Mouse (Mus musculus) midbrain, embryonic 15.5 days (tissue): ENCODE measurements around the gene 1110017D15Rik. TPM values are rescaled to one million over a fixed set of nuclear protein-coding genes. Genes with fewer than 3 reads are reported as not detected.
"Not testable (repeated sequence)": the region's sequence is repeated elsewhere in the genome, so short reads cannot be mapped to it uniquely, and the experiment has no call there.

Experiments
- ATAC-seq: fragments of 200-750 bp; cut with Nextera tagmentation; replicated peaks from 2 replicates; pipeline ENCODE4 v1.8.0; 2017; ENCODE audit warnings: moderate TSS enrichment
- H3K27ac ChIP-seq: fragments of 300-500 bp; sonication (generic); 2 replicates; pipeline ENCODE4 v1.5.1; 2015; ENCODE audit warnings: mild to moderate bottlenecking, inconsistent platforms
- H3K27me3 ChIP-seq: fragments of 300-500 bp; sonication (generic); replicated peaks from 2 replicates; pipeline ENCODE4 v1.6.1; 2015; ENCODE audit warnings: inconsistent platforms
- H3K36me3 ChIP-seq: fragments of 300-500 bp; sonication (generic); replicated peaks from 2 replicates; pipeline ENCODE4 v1.6.1; 2015; ENCODE audit warnings: inconsistent platforms
- H3K4me1 ChIP-seq: fragments of 300-500 bp; sonication (generic); 2 replicates; pipeline ENCODE4 v1.6.1; 2015; ENCODE audit warnings: inconsistent platforms
- H3K4me2 ChIP-seq: fragments of 300-500 bp; sonication (generic); 2 replicates; pipeline ENCODE4 v1.6.1; 2015; ENCODE audit warnings: inconsistent platforms, mild to moderate bottlenecking, moderate library complexity
- H3K4me3 ChIP-seq: fragments of 300-500 bp; sonication (generic); 2 replicates; pipeline ENCODE4 v1.5.1; 2015; ENCODE audit warnings: mild to moderate bottlenecking, inconsistent platforms
- H3K9ac ChIP-seq: fragments of 300-500 bp; sonication (generic); 2 replicates; pipeline ENCODE4 v1.6.1; 2015; ENCODE audit warnings: mild to moderate bottlenecking, inconsistent platforms
- H3K9me3 ChIP-seq: fragments of 300-500 bp; sonication (generic); 2 replicates; pipeline ENCODE4 v1.6.1; 2016; ENCODE audit warnings: inconsistent platforms
- WGBS: fragments of 180-500 bp; shearing (Covaris S2); methylation state at CpG from one replicate; pipeline ENCODE4 v1.1.7; 2015; ENCODE audit warnings: mixed read lengths; 5-methylcytosine and 5-hydroxymethylcytosine counted together
- polyA plus RNA-seq: library from polyadenylated mRNA; unstranded; fragments of >200 nt; fragmentation: Nextera tagmentation; extraction: Ambion mirVana; gene quantifications from 2 replicates; pipeline ENCODE4 v1.2.1, GENCODE M21; 2015

1110017D15Rik gene
- polyA plus RNA-seq, 1 experiment from 2014 or later, result 15.5 TPM

DNA sequence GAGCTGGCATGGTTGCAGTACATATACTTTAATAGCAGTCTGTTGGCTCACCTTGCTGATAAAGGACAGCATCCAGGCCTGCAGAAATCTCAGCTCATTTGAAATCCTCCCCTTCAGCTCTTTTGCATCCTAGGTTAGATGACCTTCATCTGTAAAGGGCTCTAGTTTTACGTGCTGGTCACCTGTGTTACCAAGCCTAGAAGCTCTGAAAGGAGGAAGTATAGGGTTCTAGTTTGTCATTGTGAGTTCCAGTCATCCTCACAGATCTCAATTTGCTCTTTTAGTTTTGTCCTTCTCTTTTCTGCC is 45.8 kb downstream of the 1110017D15Rik start:
- WGBS, result 77% methylated on average over 1 of the region's 1 CpGs
- H3K9me3 ChIP-seq, result no peaks in the 10 kb centered on the region
- no peak overlapping the region for H3K4me2 ChIP-seq
- H3K4me1 ChIP-seq, result peaks cover 22% of the 10 kb centered on the region; the same call in 1 of the 2 replicates
- H3K27ac ChIP-seq, result no peak overlapping the region
- H3K36me3 ChIP-seq, result no peaks in the 10 kb centered on the region
- H3K27me3 ChIP-seq, result no peaks in the 10 kb centered on the region
- no peak overlapping the region for H3K4me3 ChIP-seq
- no peak for ATAC-seq
- no peak overlapping the region for H3K9ac ChIP-seq

DNA sequence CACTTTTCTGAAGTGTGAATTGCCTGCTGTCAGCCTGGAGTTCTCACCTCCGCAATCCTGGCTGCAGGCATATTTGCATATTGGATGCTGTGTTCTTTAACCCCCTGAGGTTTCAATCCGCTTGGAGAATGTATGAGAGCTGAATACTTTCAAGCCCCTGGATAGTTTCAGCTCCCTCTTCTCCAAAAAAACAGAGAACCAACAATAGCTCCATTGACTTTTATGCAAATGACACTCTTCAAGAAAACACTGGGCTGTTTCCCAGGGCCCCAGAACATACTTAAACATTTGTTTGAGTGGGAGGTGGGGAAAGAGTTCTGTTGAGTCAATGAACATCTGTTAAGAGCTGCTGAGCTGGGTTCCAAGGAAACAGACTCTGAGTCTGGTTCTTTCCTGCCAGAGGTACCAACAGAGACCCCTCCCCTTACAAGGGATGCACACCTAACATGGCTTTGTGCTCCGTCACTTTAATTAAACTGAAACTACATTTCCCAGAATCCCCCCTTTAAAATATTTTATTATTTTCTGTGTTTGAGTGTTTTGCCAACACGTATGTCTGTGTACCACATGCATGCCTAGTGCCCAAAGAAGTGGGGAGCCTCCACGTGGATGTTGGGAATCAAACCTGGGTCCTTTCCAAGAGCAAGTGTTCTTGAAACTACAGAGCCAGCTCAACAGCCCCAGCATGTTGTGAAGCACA is 46.3 kb downstream of the 1110017D15Rik start:
- Histone ChIP-seq H3K9ac (no peak overlapping the region), H3K27me3 (no peaks in the 10 kb centered on the region), H3K4me3 (no peak overlapping the region), H3K9me3 (no peaks in the 10 kb centered on the region), H3K36me3 (no peaks in the 10 kb centered on the region), H3K4me2 (no peak overlapping the region), H3K4me1 (peaks cover 22% of the 10 kb centered on the region; the same call in 1 of the 2 replicates), H3K27ac (no peak overlapping the region)
- ATAC-seq, result peak; percentile 43
- 21% methylated on average over 5 of the region's 5 CpGs for WGBS

DNA sequence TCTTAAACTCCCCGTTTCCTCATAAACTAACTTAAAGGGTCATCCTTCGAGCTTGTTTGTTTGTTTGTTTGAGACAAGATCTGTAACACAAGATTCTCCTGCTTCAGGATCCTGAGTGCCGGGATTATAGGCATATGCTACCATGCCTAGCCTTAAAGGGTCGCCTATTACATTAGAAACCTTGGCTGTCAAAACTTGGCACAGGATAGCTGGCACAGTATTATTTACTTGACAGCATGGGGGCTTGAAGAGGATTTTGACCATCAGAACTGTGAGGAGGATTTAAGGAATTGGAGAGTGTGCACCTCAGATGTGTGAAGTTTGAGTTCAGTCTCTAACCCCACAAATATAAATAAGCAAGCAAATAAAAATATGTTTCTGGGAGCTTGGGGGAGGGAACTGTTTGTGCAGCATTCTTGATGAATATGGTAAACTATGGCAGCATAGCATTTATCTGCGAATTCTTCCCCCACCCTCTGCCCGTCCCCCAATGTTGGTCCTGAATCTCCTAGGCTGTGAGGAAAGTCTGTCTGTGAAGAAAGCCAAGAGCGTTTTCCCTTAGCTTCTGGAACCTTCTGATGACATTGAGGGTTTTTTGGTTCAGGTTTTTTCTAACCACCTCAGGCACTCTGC is 47.0 kb downstream of the 1110017D15Rik start:
- WGBS, result 50% methylated on average over 7 of the region's 7 CpGs
- Histone ChIP-seq H3K9me3 (no peaks in the 10 kb centered on the region), H3K4me3 (no peak overlapping the region), H3K4me2 (no peak overlapping the region), H3K27me3 (no peaks in the 10 kb centered on the region), H3K27ac (no peak overlapping the region), H3K36me3 (no peaks in the 10 kb centered on the region), H3K4me1 (peaks cover 22% of the 10 kb centered on the region; the same call in 1 of the 2 replicates), H3K9ac (no peak overlapping the region)
- no peak for ATAC-seq

- WGBS, result 76% methylated on average over 10 of the region's 10 CpGs
- H3K4me3 ChIP-seq, result no peak overlapping the region
- H3K4me2 ChIP-seq, result no peak overlapping the region
- no peak for ATAC-seq
- no peaks in the 10 kb centered on the region for H3K36me3 ChIP-seq
- no peak overlapping the region for H3K27ac ChIP-seq
- H3K9me3 ChIP-seq, result no peaks in the 10 kb centered on the region
- H3K9ac ChIP-seq, result no peak overlapping the region
- H3K4me1 ChIP-seq, result peaks cover 23% of the 10 kb centered on the region; the same call in 1 of the 2 replicates
- no peaks in the 10 kb centered on the region for H3K27me3 ChIP-seq
Observed at GRCm38 (mm10) chr4:41469199-41469598, 47.9 kb downstream of the 1110017D15Rik start.

GRCm38 (mm10) chr4:41468396-41469080 is 48.6 kb downstream of the 1110017D15Rik start:
- no peaks in the 10 kb centered on the region for H3K36me3 ChIP-seq

DNA sequence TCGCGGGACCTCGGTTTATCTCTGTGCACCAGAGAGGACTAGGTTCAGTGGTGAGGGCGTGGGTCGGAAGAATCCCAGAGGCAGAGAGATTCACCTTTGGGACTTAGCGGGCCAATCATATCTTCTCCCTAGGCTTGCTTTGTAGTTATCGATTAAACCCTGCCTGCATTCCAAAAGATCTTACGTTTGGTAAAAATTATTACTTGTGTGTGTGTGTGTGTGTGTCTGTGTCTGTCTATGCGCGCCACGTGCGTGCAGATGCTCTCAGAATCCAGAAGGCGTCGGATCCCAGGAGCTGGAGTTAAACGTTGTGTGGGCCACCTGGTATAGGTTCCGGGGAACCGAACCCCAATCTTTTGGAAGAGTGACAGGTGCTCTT is 51.9 kb downstream of the 1110017D15Rik start:
- ATAC-seq, result peak; percentile 27
- H3K4me1 ChIP-seq, result peaks cover 21% of the 10 kb centered on the region
- peak overlapping the region; percentile 77 for H3K9ac ChIP-seq
- no peaks in the 10 kb centered on the region for H3K9me3 ChIP-seq
- no peaks in the 10 kb centered on the region for H3K27me3 ChIP-seq
- H3K27ac ChIP-seq, result peak overlapping the region; percentile 83
- peak overlapping the region; percentile 69 for H3K4me3 ChIP-seq
- no peaks in the 10 kb centered on the region for H3K36me3 ChIP-seq
- 3% methylated on average over 17 of the region's 17 CpGs for WGBS
- H3K4me2 ChIP-seq, result peak overlapping the region; percentile 56

More at GRCm38 (mm10) chr4:41468396-41469080, 48.6 kb downstream of the 1110017D15Rik start:
- no peak for ATAC-seq
- WGBS, result 54% methylated on average over 17 of the region's 17 CpGs
- no peak overlapping the region for H3K4me2 ChIP-seq
- no peak overlapping the region for H3K9ac ChIP-seq
- H3K27ac ChIP-seq, result no peak overlapping the region
- no peaks in the 10 kb centered on the region for H3K27me3 ChIP-seq
- H3K4me3 ChIP-seq, result no peak overlapping the region
- no peaks in the 10 kb centered on the region for H3K9me3 ChIP-seq
- peaks cover 28% of the 10 kb centered on the region for H3K4me1 ChIP-seq

DNA sequence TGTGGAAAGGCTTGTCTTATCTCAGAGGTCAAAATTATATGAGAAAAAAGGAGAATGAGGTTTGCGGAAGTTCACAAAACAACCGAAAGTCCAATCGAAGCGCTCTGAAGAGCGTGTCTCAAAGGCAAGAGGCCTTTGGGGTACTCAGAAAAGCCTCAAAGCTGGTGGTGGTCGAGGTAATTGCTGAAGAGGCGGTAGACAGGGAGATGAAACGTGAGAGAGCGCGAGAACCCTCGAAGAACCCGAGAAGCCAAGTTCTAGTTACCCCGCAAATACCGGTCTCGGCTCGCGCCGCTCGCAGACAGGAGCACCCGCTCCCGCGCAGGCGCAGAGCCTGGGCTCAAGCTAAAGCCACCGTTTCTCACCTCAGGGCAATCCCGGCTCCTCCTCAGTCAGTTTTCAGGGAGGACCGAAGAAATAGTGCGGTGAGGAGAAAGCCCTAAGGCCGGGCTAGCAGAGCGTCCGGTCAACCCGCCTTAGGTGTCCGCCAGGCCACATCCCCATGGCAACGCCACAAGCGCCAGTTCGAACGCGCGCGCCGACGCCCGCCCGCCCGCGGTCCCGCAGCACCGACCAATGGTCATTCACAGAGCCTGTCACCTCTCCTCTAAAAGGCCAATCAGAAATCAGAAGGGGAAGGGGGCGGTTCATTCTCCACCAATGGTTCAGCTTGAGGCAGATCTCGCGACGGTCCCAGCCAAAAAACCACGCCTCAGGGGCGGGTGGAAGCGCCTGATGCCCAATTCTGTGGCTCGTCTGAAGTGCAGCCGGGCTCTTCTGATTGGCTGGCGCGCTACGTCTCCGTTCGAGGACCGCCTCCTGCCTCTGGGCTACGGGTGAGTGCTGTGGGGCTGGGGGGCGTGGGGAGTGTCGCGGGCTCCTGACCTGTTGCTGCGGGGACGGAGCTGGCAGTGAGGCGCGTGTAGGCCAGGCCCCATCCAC is 52.5 kb downstream of the 1110017D15Rik start, which contains the start of the genes Kif24 and Nudt2:
Kif24 (minus strand) TSS at position 543 of the 942 bp plus-strand sequence.
Nudt2 (plus strand) TSS at position 807 of the 942 bp plus-strand sequence.
- H3K36me3 ChIP-seq, result no peaks in the 10 kb centered on the region
- no peaks in the 10 kb centered on the region for H3K27me3 ChIP-seq
- H3K9me3 ChIP-seq, result no peaks in the 10 kb centered on the region
- H3K4me1 ChIP-seq, result peaks cover 18% of the 10 kb centered on the region
- H3K4me2 ChIP-seq, result peak within 1 kb of the TSS; percentile 70
- WGBS, result under 1% methylated on average over 70 of the region's 70 CpGs
- H3K9ac ChIP-seq, result peak within 1 kb of the TSS; percentile 77
- H3K4me3 ChIP-seq, result peak within 1 kb of the TSS; percentile 69
- ATAC-seq, result peak; percentile 99
- H3K27ac ChIP-seq, result peak within 1 kb of the TSS; percentile 83

DNA sequence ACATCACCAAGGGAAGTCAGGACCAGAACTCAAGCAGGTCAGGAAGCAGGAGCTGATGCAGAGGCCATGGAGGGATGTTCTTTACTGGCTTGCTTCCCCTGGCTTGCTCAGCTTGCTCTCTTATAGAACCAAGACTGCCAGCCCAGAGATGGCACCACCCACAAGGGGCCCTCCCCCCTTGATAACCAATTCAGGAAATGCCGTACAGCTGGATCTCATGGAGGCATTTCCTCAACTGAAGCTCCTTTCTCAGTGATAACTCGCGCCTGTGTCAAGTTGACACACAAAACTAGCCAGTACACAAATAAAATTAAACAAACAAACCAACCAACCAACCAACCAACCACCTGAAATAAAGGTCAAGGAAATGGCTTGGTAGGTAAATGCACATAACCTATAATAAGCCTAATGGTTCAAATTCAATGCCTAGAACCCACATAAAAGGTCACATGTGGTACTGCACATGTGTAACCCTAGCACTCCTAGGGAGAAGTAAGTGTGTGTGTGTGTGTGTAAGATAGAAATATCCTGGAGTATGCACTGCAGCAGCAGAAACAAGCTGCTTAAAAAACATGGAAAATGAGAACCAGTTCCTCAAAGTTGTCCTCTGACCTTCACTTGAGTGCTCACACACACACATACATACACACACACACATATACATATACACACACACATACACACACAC is 53.9 kb downstream of the 1110017D15Rik start:
- ATAC-seq, H3K9ac ChIP-seq, H3K36me3 ChIP-seq, H3K27me3 ChIP-seq, H3K9me3 ChIP-seq, H3K4me3 ChIP-seq, H3K27ac ChIP-seq, H3K4me1 ChIP-seq: not testable (repeated sequence)
- peak overlapping the region; percentile 70; the same call in 1 of the 2 replicates for H3K4me2 ChIP-seq
- 87% methylated on average over 3 of the region's 3 CpGs for WGBS

DNA sequence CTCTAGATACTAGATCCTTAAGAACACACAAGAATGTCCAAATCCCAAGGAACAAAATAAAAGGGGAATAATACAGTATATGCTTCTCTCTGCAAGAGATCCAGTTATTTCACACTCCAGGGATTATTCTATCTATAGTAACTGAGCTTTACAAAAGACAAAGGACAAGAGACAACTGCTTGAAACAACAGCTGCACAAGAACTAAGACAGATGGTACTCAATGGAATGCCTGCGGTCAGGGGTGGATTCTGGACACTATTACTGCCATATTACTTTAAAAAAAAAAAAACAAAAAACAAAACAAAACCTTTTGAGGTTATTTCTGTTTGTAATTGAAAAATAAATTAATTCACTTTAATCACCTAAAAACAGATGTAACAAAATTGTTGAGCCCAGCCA is 56.4 kb downstream of the 1110017D15Rik start:
- ATAC-seq, result no peak
- Histone ChIP-seq H3K4me1 (peaks cover 9% of the 10 kb centered on the region), H3K9ac (no peak overlapping the region), H3K4me2 (no peak overlapping the region), H3K4me3 (no peak overlapping the region), H3K27ac (no peak overlapping the region), H3K9me3 (no peaks in the 10 kb centered on the region), H3K36me3 (no peaks in the 10 kb centered on the region), H3K27me3 (no peaks in the 10 kb centered on the region)
- 100% methylated on average over 1 of the region's 1 CpGs for WGBS
